Mouse (Mus musculus) kidney, postnatal 0 days (tissue): ENCODE measurements around the gene Hnrnpu. TPM values are rescaled to one million over a fixed set of nuclear protein-coding genes. Genes with fewer than 3 reads are reported as not detected.
"Not testable (repeated sequence)": the region's sequence is repeated elsewhere in the genome, so short reads cannot be mapped to it uniquely, and the experiment has no call there.

Experiments used
- ATAC-seq: fragments of 200-750 bp; cut with Nextera tagmentation; replicated peaks from 2 replicates; pipeline ENCODE4 v1.8.0; 2017; ENCODE audit warnings: low read depth, moderate number of reproducible peaks, moderate TSS enrichment, moderate library complexity; ENCODE audit not compliant: low FRiP score
- DNase-seq: peaks from one replicate; pipeline ENCODE4 v3.0.0-alpha.2; 2016; ENCODE audit warnings: low spot score
- H3K27ac ChIP-seq: fragments of 300-500 bp; sonication (generic); 2 replicates; pipeline ENCODE4 v1.5.1; 2014; ENCODE audit warnings: mild to moderate bottlenecking
- H3K27me3 ChIP-seq: fragments of 300-500 bp; sonication (generic); 2 replicates; pipeline ENCODE4 v1.6.1; 2014; ENCODE audit warnings: low read length, mixed read lengths; ENCODE audit not compliant: insufficient read depth
- H3K36me3 ChIP-seq: fragments of 300-500 bp; sonication (generic); 2 replicates; pipeline ENCODE4 v1.6.1; 2014; ENCODE audit warnings: low read length, mixed read lengths; ENCODE audit not compliant: insufficient read depth
- H3K4me1 ChIP-seq: fragments of 300-500 bp; sonication (generic); replicated peaks from 2 replicates; pipeline ENCODE4 v1.6.1; 2014; ENCODE audit warnings: antibody characterized with exemption, low read length, mixed read lengths; ENCODE audit not compliant: insufficient read depth
- H3K4me2 ChIP-seq: fragments of 300-500 bp; sonication (generic); 2 replicates; pipeline ENCODE4 v1.6.1; 2014; ENCODE audit warnings: mild to moderate bottlenecking, low read length, moderate library complexity, mixed read lengths
- H3K4me3 ChIP-seq: fragments of 300-500 bp; sonication (generic); replicated peaks from 2 replicates; pipeline ENCODE4 v1.5.1; 2014; ENCODE audit warnings: low read depth, low read length
- H3K9ac ChIP-seq: fragments of 300-500 bp; sonication (generic); 2 replicates; pipeline ENCODE4 v1.6.1; 2014; ENCODE audit warnings: low read depth, low read length
- H3K9me3 ChIP-seq: fragments of 300-500 bp; sonication (generic); replicated peaks from 2 replicates; pipeline ENCODE4 v1.6.1; 2016; ENCODE audit warnings: low read length, inconsistent platforms, mixed read lengths
- CTCF ChIP-seq: IDR thresholded peaks from 2 replicates; pipeline ENCODE4 v1.5.1; 2016; ENCODE audit warnings: antibody characterized with exemption, low read depth, mild to moderate bottlenecking, moderate library complexity
- WGBS: fragments of 180-500 bp; shearing (Covaris S2); extraction: QIAGEN DNeasy Blood & Tissue Kit; methylation state at CpG from one replicate; pipeline ENCODE4 v1.1.7; 2014; 5-methylcytosine and 5-hydroxymethylcytosine counted together
- polyA plus RNA-seq: library from polyadenylated mRNA; unstranded; fragments of >200 nt; fragmentation: Nextera tagmentation; extraction: Ambion mirVana; gene quantifications from 2 replicates; pipeline ENCODE4 v1.2.1, GENCODE M21; 2015

Hnrnpu gene
- polyA plus RNA-seq, 1 experiment from 2014 or later = 302 TPM

DNA sequence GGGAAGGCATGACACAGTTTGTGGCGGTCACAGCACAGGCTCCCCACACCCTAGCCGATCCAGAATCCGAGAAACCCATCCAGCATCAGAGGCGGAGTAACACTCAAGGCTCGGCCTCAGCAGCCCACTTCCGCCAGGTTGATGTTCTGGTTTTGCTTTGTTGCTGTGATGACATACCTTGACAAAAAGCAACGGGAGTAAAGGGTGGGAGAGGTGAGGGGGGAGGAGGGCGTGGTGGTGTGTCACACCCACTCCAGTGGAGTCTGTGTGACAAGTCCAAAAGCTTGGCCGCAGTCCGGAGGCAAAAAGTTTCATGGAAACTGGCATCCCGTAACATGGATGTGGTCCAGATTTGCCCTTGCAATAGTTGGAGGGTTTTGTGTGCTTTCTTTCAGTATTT lies 22.7 kb upstream of the Hnrnpu start:
- Histone ChIP-seq H3K27ac (no peak overlapping the region), H3K4me1 (no peaks in the 10 kb centered on the region), H3K4me2 (no peak overlapping the region), H3K9ac (no peak overlapping the region), H3K4me3 (no peak overlapping the region), H3K27me3 (no peaks in the 10 kb centered on the region), H3K9me3 (no peaks in the 10 kb centered on the region), H3K36me3 (no peaks in the 10 kb centered on the region)
- ATAC-seq = no peak
- 67% methylated on average over 11 of the region's 11 CpGs for WGBS
- no peak for DNase-seq
- TF ChIP-seq CTCF = no peak

- no peak for TF ChIP-seq CTCF
- Histone ChIP-seq H3K4me2 (no peak overlapping the region), H3K36me3 (no peaks in the 10 kb centered on the region), H3K4me1 (no peaks in the 10 kb centered on the region), H3K27me3 (no peaks in the 10 kb centered on the region), H3K4me3 (no peak overlapping the region), H3K9me3 (no peaks in the 10 kb centered on the region), H3K9ac (no peak overlapping the region), H3K27ac (no peak overlapping the region)
- 55% methylated on average over 12 of the region's 12 CpGs for WGBS
- DNase-seq (no peak), ATAC-seq (no peak)
Measured at GRCm38 (mm10) chr1:178357776-178358710, 20.4 kb upstream of the Hnrnpu start.

DNA sequence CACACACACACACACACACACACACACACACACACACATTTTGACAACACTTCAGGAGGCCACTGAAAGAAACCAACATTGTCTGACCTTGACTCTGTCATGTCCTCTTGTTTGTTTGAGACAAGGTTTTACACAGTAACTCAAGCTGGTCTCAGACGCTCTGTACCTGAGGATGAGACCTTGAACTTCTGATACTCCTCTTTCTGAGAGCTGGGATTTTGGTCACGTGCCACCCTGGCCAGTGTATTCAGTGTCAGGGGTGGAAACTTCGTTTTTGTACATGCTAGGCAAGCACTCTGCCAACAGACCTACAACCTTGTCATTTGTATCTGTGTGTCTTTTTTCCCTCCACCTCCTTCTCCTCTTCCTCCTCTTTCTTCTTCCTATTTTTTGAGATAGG lies 17.0 kb upstream of the Hnrnpu start:
- H3K4me1 ChIP-seq = no peaks in the 10 kb centered on the region
- no peak for DNase-seq

GRCm38 (mm10) chr1:178351643-178352042 lies 14.0 kb upstream of the Hnrnpu start:
- H3K27me3 ChIP-seq = no peaks in the 10 kb centered on the region
- DNase-seq (no peak), ATAC-seq (no peak)
- H3K27ac ChIP-seq = no peak overlapping the region
- H3K9me3 ChIP-seq = no peaks in the 10 kb centered on the region
- H3K9ac ChIP-seq = no peak overlapping the region
- no peaks in the 10 kb centered on the region for H3K36me3 ChIP-seq
- H3K4me2 ChIP-seq = no peak overlapping the region
- H3K4me3 ChIP-seq = no peak overlapping the region
- TF ChIP-seq CTCF = peak; percentile 47
- no peaks in the 10 kb centered on the region for H3K4me1 ChIP-seq

More for the DNA sequence above, 17.0 kb upstream of the Hnrnpu start:
- no peak overlapping the region for H3K9ac ChIP-seq
- H3K27ac ChIP-seq = no peak overlapping the region
- WGBS = 54% methylated on average over 3 of the region's 3 CpGs
- no peak overlapping the region for H3K4me3 ChIP-seq
- H3K27me3 ChIP-seq = no peaks in the 10 kb centered on the region
- no peak for ATAC-seq
- H3K9me3 ChIP-seq = no peaks in the 10 kb centered on the region
- no peak overlapping the region for H3K4me2 ChIP-seq
- no peaks in the 10 kb centered on the region for H3K36me3 ChIP-seq
- TF ChIP-seq CTCF = no peak

DNA sequence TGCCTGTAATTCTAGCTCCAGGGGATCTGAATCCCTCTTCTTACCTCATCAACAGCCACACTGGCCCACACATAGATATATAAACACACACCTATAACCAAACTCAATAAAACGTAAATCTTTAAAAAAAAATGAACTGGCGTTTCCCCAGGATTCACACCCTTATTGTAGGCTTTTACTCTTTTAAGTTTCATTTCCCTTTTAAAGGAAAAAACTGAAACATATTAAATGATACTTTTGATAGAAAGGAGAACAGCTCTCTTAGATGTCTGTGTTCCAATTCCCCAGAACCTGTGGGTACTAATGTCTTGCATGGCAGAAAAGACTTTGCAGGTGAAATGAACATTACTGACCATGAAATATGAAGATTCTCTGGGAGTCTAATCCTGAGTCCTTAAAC lies 13.2 kb upstream of the Hnrnpu start:
- no peak for DNase-seq
- Histone ChIP-seq H3K4me2 (no peak overlapping the region), H3K9ac (no peak overlapping the region), H3K4me1 (no peaks in the 10 kb centered on the region), H3K27ac (no peak overlapping the region), H3K9me3 (no peaks in the 10 kb centered on the region), H3K36me3 (no peaks in the 10 kb centered on the region), H3K4me3 (no peak overlapping the region), H3K27me3 (no peaks in the 10 kb centered on the region)
- no peak for ATAC-seq
- 97% methylated on average over 2 of the region's 2 CpGs for WGBS
- no peak for TF ChIP-seq CTCF

- H3K27me3 ChIP-seq, H3K4me2 ChIP-seq, ATAC-seq, H3K9me3 ChIP-seq, H3K9ac ChIP-seq, H3K36me3 ChIP-seq, DNase-seq, H3K27ac ChIP-seq, H3K4me3 ChIP-seq, H3K4me1 ChIP-seq: not testable (repeated sequence)
- WGBS = 87% methylated on average over 10 of the region's 10 CpGs
Measured at GRCm38 (mm10) chr1:178344071-178344805, 6.6 kb upstream of the Hnrnpu start.
